Mouse (Mus musculus): ENCODE measurements around the gene 2410137M14Rik. TPM values are rescaled to one million over a fixed set of nuclear protein-coding genes. Genes with fewer than 3 reads are reported as not detected.
"Not testable (repeated sequence)": the region's sequence is repeated elsewhere in the genome, so short reads cannot be mapped to it uniquely, and the experiment has no call there.

Gene 2410137M14Rik
- polyA plus RNA-seq (2015; fragmentation: Nextera tagmentation; extraction: Ambion mirVana): not detected in 2 replicates

DNA sequence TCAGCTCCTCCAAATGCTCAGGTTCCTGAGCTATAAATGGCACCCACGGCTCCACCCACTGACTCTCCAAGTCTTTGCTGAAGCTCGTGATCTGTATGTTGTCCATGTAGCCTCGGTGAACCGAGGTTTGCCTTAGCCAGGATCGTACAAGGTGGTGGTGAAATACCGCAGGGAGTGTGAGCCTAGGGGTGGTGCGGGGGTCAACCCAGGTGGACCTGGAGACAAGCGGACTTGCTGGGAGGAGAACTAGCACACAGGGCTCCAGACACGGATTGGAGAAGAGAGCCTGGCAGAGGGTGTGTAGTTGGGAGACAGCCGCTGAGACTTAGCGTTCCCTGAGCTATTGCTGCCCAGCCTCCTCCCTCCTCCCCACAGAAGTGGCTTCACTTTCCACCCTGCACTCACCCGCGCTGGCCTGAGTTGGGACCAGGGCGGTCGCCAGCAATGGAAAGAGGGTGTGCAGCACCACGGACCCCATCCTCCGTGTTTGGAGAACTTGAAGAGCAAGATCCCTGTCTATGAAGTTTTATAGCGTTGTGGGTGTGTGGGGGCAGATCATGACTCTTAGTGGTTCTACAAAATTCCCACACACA is at the start of gene 2410137M14Rik:
TSS of gene 2410137M14Rik (minus strand) at position 17 of the 593 bp plus-strand sequence.
- Histone ChIP-seq H3K4me1 (peaks cover 5% of the 10 kb centered on the region; the same call in 1 of the 2 replicates), H3K9ac (no peak within 1 kb of the TSS), H3K36me3 (no peaks in the 10 kb centered on the region), H3K4me2 (peak within 1 kb of the TSS; percentile 42), H3K9me3 (no peaks in the 10 kb centered on the region), H3K4me3 (replicated peaks) (no peak within 1 kb of the TSS), H3K27ac (no peak within 1 kb of the TSS), H3K27me3 (replicated peaks) (no peaks in the 10 kb centered on the region)
- no peak for ATAC-seq (ENCODE audit: insufficient read depth, low FRiP score, low read depth)
- WGBS: 11% methylated on average over 18 of the region's 18 CpGs

- H3K9me3 ChIP-seq: no peaks in the 10 kb centered on the region
- H3K27ac ChIP-seq: peak overlapping the region; percentile 93
- H3K27me3 ChIP-seq (replicated peaks): no peaks in the 10 kb centered on the region
- H3K4me1 ChIP-seq: no peaks in the 10 kb centered on the region
- peak overlapping the region; percentile 56 for H3K4me2 ChIP-seq
- no peak for ATAC-seq (ENCODE audit: insufficient read depth, low FRiP score, low read depth)
- WGBS: 59% methylated on average over 8 of the region's 8 CpGs
- no peaks in the 10 kb centered on the region for H3K36me3 ChIP-seq
- H3K9ac ChIP-seq: no peak overlapping the region
- peak overlapping the region; percentile 52 for H3K4me3 ChIP-seq (replicated peaks)
These were observed 48.1 kb upstream of the 2410137M14Rik start for GRCm38 (mm10) chr17:37029162-37029561.

DNA sequence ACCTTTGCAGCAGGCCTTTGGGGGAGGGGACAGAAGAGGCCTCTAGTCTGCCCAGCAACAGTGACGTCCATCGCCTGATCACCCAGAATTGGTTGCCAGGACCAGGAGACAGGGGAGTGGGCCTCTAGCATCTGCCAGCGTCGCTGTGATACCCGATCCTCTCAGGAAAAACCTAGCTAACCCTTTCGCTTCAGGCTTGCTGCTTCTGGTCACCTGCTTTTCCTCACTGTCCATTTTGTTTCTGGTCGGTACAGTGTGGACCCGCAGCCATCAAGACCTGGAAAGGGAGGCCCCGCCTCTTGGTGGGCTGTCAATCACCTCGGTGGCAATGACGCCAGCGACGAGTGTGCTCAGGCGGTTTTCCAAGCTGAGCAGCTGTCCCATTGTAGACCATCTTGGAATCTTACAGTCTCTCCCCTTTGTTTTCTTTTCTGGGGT is 47.7 kb upstream of the 2410137M14Rik start:
- peak overlapping the region; percentile 93 for H3K27ac ChIP-seq
- peak overlapping the region; percentile 56 for H3K4me2 ChIP-seq
- no peak overlapping the region for H3K9ac ChIP-seq
- no peaks in the 10 kb centered on the region for H3K4me1 ChIP-seq
- H3K9me3 ChIP-seq: no peaks in the 10 kb centered on the region
- no peaks in the 10 kb centered on the region for H3K27me3 ChIP-seq (replicated peaks)
- WGBS: 0% methylated on average over 14 of the region's 14 CpGs
- ATAC-seq (ENCODE audit: insufficient read depth, low FRiP score, low read depth): peak; percentile 97
- H3K36me3 ChIP-seq: no peaks in the 10 kb centered on the region
- peak overlapping the region; percentile 52 for H3K4me3 ChIP-seq (replicated peaks)

GRCm38 (mm10) chr17:37028212-37028611 is 47.2 kb upstream of the 2410137M14Rik start:
- ATAC-seq (ENCODE audit: insufficient read depth, low FRiP score, low read depth): peak; percentile 40
- no peaks in the 10 kb centered on the region for H3K9me3 ChIP-seq
- 8% methylated on average over 10 of the region's 10 CpGs for WGBS
- H3K9ac ChIP-seq: no peak overlapping the region
- no peaks in the 10 kb centered on the region for H3K4me1 ChIP-seq
- peak overlapping the region; percentile 52 for H3K4me3 ChIP-seq (replicated peaks)
- H3K27me3 ChIP-seq (replicated peaks): no peaks in the 10 kb centered on the region
- H3K36me3 ChIP-seq: no peaks in the 10 kb centered on the region
- peak overlapping the region; percentile 93 for H3K27ac ChIP-seq
- H3K4me2 ChIP-seq: peak overlapping the region; percentile 56

DNA sequence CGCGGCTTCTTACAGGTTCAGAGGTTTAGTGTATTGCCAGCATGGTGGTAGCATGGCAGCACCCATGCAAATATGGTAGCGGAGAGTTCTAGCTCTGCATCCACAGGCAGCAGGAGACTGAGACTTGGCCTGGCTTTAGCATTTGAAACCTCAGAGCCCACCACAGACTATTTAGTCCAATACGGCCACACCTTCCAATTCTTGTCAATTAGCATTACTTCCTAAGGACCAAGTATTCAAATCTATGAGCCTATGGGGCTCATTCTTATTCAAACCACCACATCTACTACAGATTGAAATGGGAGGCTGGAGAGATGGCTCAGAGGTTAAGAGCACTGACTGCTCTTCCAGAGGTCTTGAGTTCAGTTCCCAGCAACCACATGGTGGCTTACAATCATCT is 46.4 kb upstream of the 2410137M14Rik start:
- no peak overlapping the region for H3K9ac ChIP-seq
- no peak overlapping the region for H3K4me3 ChIP-seq (replicated peaks)
- ATAC-seq (ENCODE audit: insufficient read depth, low FRiP score, low read depth): no peak
- no peaks in the 10 kb centered on the region for H3K4me1 ChIP-seq
- no peaks in the 10 kb centered on the region for H3K27me3 ChIP-seq (replicated peaks)
- no peaks in the 10 kb centered on the region for H3K9me3 ChIP-seq
- 97% methylated on average over 4 of the region's 4 CpGs for WGBS
- no peaks in the 10 kb centered on the region for H3K36me3 ChIP-seq
- no peak overlapping the region for H3K4me2 ChIP-seq
- H3K27ac ChIP-seq: peak overlapping the region; percentile 93; the same call in 1 of the 2 replicates

DNA sequence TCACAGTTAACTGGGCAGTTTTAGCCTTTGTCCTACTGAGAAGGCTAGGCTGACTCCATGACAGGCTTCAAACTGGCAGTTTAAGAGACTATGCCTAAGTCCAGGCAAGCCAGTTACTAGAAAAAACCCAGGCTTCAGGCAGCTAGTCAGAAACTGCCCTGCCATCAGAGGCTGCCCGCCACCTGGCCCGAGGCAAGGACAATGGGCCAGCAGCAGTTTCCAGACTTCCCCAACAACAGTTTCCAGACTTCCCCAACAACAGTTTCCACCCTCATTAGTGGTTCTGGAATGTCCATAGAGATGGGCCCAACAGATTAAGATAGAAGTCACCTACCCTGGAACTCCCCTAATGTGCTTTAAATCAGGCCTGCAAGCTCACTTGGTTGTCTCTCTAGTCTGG is 45.4 kb upstream of the 2410137M14Rik start:
- H3K4me2 ChIP-seq: no peak overlapping the region
- no peak overlapping the region for H3K9ac ChIP-seq
- H3K4me3 ChIP-seq (replicated peaks): no peak overlapping the region
- ATAC-seq (ENCODE audit: insufficient read depth, low FRiP score, low read depth): no peak
- no peaks in the 10 kb centered on the region for H3K4me1 ChIP-seq
- WGBS: 88% methylated on average over 2 of the region's 2 CpGs
- no peaks in the 10 kb centered on the region for H3K9me3 ChIP-seq
- no peak overlapping the region for H3K27ac ChIP-seq
- H3K36me3 ChIP-seq: no peaks in the 10 kb centered on the region
- H3K27me3 ChIP-seq (replicated peaks): no peaks in the 10 kb centered on the region

- Histone ChIP-seq H3K4me1 (no peaks in the 10 kb centered on the region), H3K4me2 (no peak within 1 kb of the TSS), H3K9ac (no peak within 1 kb of the TSS), H3K27ac (no peak within 1 kb of the TSS), H3K36me3 (no peaks in the 10 kb centered on the region), H3K9me3 (no peaks in the 10 kb centered on the region), H3K27me3 (replicated peaks) (no peaks in the 10 kb centered on the region), H3K4me3 (replicated peaks) (no peak within 1 kb of the TSS)
- WGBS: 65% methylated on average over 9 of the region's 9 CpGs
- no peak for ATAC-seq (ENCODE audit: insufficient read depth, low FRiP score, low read depth)
These were observed 41.9 kb upstream of the 2410137M14Rik start, which contains the start of gene Mog for GRCm38 (mm10) chr17:37022628-37023576. Gene Mog (minus strand): TSS chr17:37023398.

GRCm38 (mm10) chr17:37019242-37019641 is 38.2 kb upstream of the 2410137M14Rik start:
- not testable (repeated sequence) for H3K27me3 ChIP-seq (replicated peaks); H3K9ac ChIP-seq; ATAC-seq (ENCODE audit: insufficient read depth, low FRiP score, low read depth); H3K9me3 ChIP-seq; H3K4me2 ChIP-seq; H3K27ac ChIP-seq; H3K4me1 ChIP-seq; H3K4me3 ChIP-seq (replicated peaks); H3K36me3 ChIP-seq
- WGBS: 91% methylated on average over 5 of the region's 5 CpGs

DNA sequence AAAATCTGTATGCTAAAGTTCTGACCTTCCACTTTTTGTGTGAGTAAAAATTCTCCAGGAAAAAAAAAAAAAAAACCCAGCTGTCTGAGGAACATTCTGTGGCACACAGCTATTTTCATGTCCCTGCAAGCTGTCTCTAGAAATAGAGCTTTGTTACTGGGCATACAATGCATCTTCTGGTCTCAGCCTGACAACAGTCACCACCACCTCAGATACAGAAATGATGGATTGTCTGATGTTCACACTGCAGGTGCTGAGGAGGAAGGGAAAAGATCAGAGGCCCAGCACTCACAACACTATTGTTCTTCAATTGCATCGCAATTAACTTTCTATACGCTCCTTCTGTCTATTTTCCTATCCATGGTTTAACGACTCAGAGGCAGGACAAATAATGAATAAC is 37.3 kb upstream of the 2410137M14Rik start:
- no peaks in the 10 kb centered on the region for H3K9me3 ChIP-seq
- no peak overlapping the region for H3K9ac ChIP-seq
- no peak overlapping the region for H3K4me3 ChIP-seq (replicated peaks)
- no peaks in the 10 kb centered on the region for H3K36me3 ChIP-seq
- no peak overlapping the region for H3K4me2 ChIP-seq
- WGBS: 66% methylated on average over 3 of the region's 3 CpGs
- H3K4me1 ChIP-seq: no peaks in the 10 kb centered on the region
- no peaks in the 10 kb centered on the region for H3K27me3 ChIP-seq (replicated peaks)
- H3K27ac ChIP-seq: no peak overlapping the region
- no peak for ATAC-seq (ENCODE audit: insufficient read depth, low FRiP score, low read depth)

DNA sequence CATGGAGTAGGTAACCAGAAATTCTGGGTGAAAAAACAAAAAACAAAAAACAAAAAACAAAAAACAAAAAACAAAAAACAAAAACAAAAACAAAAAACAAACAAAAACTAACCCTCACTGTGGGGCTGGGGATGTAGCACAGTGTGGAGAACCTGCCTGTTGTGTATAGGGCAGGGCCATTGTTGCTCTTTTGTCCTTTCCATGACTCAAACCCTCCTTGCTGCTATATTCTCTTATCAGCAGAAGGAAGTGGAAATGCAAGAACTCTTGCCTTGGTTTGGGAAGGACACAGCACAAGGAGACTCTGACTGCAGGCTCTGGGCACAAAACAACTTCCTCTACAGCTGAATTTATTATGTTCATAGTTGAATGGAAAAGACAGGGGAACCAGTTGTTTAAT is 35.3 kb upstream of the 2410137M14Rik start:
- no peak overlapping the region; the same call in 1 of the 2 replicates for H3K27ac ChIP-seq
- no peaks in the 10 kb centered on the region for H3K27me3 ChIP-seq (replicated peaks)
- no peak overlapping the region for H3K9ac ChIP-seq
- no peaks in the 10 kb centered on the region for H3K36me3 ChIP-seq
- H3K9me3 ChIP-seq: no peaks in the 10 kb centered on the region
- no peak for ATAC-seq (ENCODE audit: insufficient read depth, low FRiP score, low read depth)
- H3K4me2 ChIP-seq: no peak overlapping the region
- H3K4me1 ChIP-seq: no peaks in the 10 kb centered on the region
- H3K4me3 ChIP-seq (replicated peaks): no peak overlapping the region

DNA sequence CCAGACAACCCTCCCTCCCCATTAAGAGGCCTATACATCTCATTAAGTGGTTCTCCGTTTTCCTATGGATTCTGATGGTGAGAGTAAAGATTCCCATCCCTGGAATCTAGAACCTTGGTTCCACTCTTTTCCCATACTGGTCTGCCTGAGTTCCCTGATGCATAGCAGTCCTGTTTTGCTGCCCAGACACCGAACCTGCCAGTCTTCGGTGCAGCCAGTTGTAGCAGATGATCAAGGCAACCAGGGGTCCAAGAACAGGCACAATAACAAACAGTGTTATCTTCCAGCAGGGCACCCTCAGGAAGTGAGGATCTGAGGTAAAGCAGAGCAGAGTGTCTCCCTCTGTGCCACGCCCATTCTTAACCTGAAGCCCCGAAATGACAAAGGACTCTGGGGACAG is 31.1 kb upstream of the 2410137M14Rik start:
- H3K9me3 ChIP-seq: no peaks in the 10 kb centered on the region
- ATAC-seq (ENCODE audit: insufficient read depth, low FRiP score, low read depth): no peak
- no peak overlapping the region for H3K27ac ChIP-seq
- no peaks in the 10 kb centered on the region for H3K4me1 ChIP-seq
- 62% methylated on average over 5 of the region's 5 CpGs for WGBS
- H3K4me2 ChIP-seq: no peak overlapping the region
- no peak overlapping the region for H3K4me3 ChIP-seq (replicated peaks)
- H3K27me3 ChIP-seq (replicated peaks): no peaks in the 10 kb centered on the region
- H3K9ac ChIP-seq: no peak overlapping the region
- H3K36me3 ChIP-seq: peaks cover 10% of the 10 kb centered on the region; the same call in 1 of the 2 replicates

DNA sequence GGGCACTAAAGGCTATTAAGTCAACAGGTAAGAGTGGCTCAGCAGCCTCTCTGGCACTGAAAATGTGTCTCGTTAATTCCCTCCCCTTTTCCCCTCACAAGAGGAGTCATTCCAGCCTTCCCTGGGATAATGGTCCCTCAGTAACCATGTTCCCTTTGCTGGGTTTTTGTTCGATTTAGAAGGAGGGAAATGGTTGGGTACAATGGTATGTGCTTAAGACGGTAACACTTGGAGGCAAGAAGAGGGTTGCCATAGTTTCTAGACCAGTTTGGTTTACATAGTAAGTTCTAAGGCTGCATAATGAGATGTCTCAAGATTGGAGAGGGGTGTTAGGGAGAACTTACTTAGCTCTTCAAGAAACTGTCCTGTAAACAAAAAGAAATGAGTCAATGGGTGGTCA is 30.7 kb upstream of the 2410137M14Rik start:
- no peak for ATAC-seq (ENCODE audit: insufficient read depth, low FRiP score, low read depth)
- Histone ChIP-seq H3K4me1 (no peaks in the 10 kb centered on the region), H3K9me3 (no peaks in the 10 kb centered on the region), H3K4me3 (replicated peaks) (no peak overlapping the region), H3K27ac (no peak overlapping the region), H3K27me3 (replicated peaks) (no peaks in the 10 kb centered on the region), H3K36me3 (peaks cover 11% of the 10 kb centered on the region; the same call in 1 of the 2 replicates), H3K4me2 (no peak overlapping the region), H3K9ac (no peak overlapping the region)
- WGBS: 80% methylated on average over 3 of the region's 3 CpGs
